Mouse (Mus musculus) hindbrain, embryonic 16.5 days (tissue): ENCODE results near the gene Gpx8. TPM values are rescaled to one million over a fixed set of nuclear protein-coding genes. Genes with fewer than 3 reads are reported as not detected.

ENCODE experiments used
- ATAC-seq: fragments of 200-750 bp; cut with Nextera tagmentation; 2 replicates; pipeline ENCODE4 v1.8.0; 2017; ENCODE audit warnings: moderate TSS enrichment, moderate library complexity
- H3K27ac ChIP-seq: fragments of 300-500 bp; sonication (generic); 2 replicates; pipeline ENCODE4 v1.5.1; 2014; ENCODE audit warnings: low read depth, mild to moderate bottlenecking, control low read depth, low read length, moderate library complexity
- H3K27me3 ChIP-seq: fragments of 300-500 bp; sonication (generic); replicated peaks from 2 replicates; pipeline ENCODE4 v1.6.1; 2014; ENCODE audit warnings: low read length; ENCODE audit not compliant: control insufficient read depth, insufficient read depth
- H3K36me3 ChIP-seq: fragments of 300-500 bp; sonication (generic); 2 replicates; pipeline ENCODE4 v1.6.1; 2014; ENCODE audit warnings: mild to moderate bottlenecking, low read length, moderate library complexity, mixed read lengths; ENCODE audit not compliant: control insufficient read depth, insufficient read depth
- H3K4me1 ChIP-seq: fragments of 300-500 bp; sonication (generic); 2 replicates; pipeline ENCODE4 v1.6.1; 2014; ENCODE audit warnings: low read depth, low read length; ENCODE audit not compliant: control insufficient read depth, insufficient read depth
- H3K4me2 ChIP-seq: fragments of 300-500 bp; sonication (generic); 2 replicates; pipeline ENCODE4 v1.6.1; 2014; ENCODE audit warnings: mild to moderate bottlenecking, low read length, control low read depth, moderate library complexity
- H3K4me3 ChIP-seq: fragments of 300-500 bp; sonication (generic); 2 replicates; pipeline ENCODE4 v1.5.1; 2014; ENCODE audit warnings: mild to moderate bottlenecking, low read length, control low read depth, moderate library complexity
- H3K9ac ChIP-seq: fragments of 300-500 bp; sonication (generic); 2 replicates; pipeline ENCODE4 v1.6.1; 2014; ENCODE audit warnings: low read depth, mild to moderate bottlenecking, control low read depth, low read length, moderate library complexity
- H3K9me3 ChIP-seq: fragments of 300-500 bp; sonication (generic); 2 replicates; pipeline ENCODE4 v1.6.1; 2014; ENCODE audit warnings: mild to moderate bottlenecking, low read length, moderate library complexity; ENCODE audit not compliant: control insufficient read depth
- WGBS: fragments of 180-500 bp; shearing (Covaris S2); extraction: QIAGEN DNeasy Blood & Tissue Kit; methylation state at CpG from one replicate; pipeline ENCODE4 v1.1.7; 2014; 5-methylcytosine and 5-hydroxymethylcytosine counted together
- polyA plus RNA-seq: library from polyadenylated mRNA; unstranded; fragments of >200 nt; fragmentation: Nextera tagmentation; extraction: Ambion mirVana; gene quantifications from 2 replicates; pipeline ENCODE4 v1.2.1, GENCODE M21; 2015

Gene Gpx8
- polyA plus RNA-seq: 60.3 and 64.8 TPM in 2 replicates

- no peaks in the 10 kb centered on the region; the same call in 1 of the 2 replicates for H3K4me1 ChIP-seq
- H3K9me3 ChIP-seq: no peaks in the 10 kb centered on the region
- H3K36me3 ChIP-seq: no peaks in the 10 kb centered on the region
- H3K4me2 ChIP-seq: peak within 1 kb of the TSS; percentile 57
- ATAC-seq: peak; percentile 92
- peak within 1 kb of the TSS; percentile 41 for H3K9ac ChIP-seq
- H3K27ac ChIP-seq: 0 out of 2 replicates have a peak within 1 kb of the TSS, but pooled peaks have one; percentile 4
- peak within 1 kb of the TSS; percentile 40 for H3K4me3 ChIP-seq
- WGBS: 6% methylated on average over 21 of the region's 21 CpGs
- no peaks in the 10 kb centered on the region for H3K27me3 ChIP-seq
Measured at GRCm38 (mm10) chr13:113046211-113046883, at the start of gene Gpx8. Gene Gpx8 (minus strand): TSS chr13:113046410.

GRCm38 (mm10) chr13:113094618-113095017, 48.4 kb upstream of the Gpx8 start:
- Histone ChIP-seq H3K27ac (no peak overlapping the region), H3K9me3 (no peaks in the 10 kb centered on the region), H3K9ac (no peak overlapping the region), H3K36me3 (no peaks in the 10 kb centered on the region), H3K4me2 (no peak overlapping the region), H3K27me3 (no peaks in the 10 kb centered on the region), H3K4me3 (no peak overlapping the region), H3K4me1 (peaks cover 2% of the 10 kb centered on the region; the same call in 1 of the 2 replicates)
- ATAC-seq: no peak
- 62% methylated on average over 1 of the region's 1 CpGs for WGBS

- H3K9me3 ChIP-seq: no peaks in the 10 kb centered on the region
- no peak overlapping the region for H3K4me3 ChIP-seq
- no peak overlapping the region for H3K9ac ChIP-seq
- ATAC-seq: no peak
- no peaks in the 10 kb centered on the region for H3K27me3 ChIP-seq
- no peaks in the 10 kb centered on the region for H3K36me3 ChIP-seq
- no peak overlapping the region for H3K4me2 ChIP-seq
- H3K27ac ChIP-seq: no peak overlapping the region
- no peaks in the 10 kb centered on the region for H3K4me1 ChIP-seq
- WGBS: 87% methylated on average over 8 of the region's 8 CpGs
Measured at GRCm38 (mm10) chr13:113090489-113090888, 44.3 kb upstream of the Gpx8 start.

GRCm38 (mm10) chr13:113087226-113088017, 41.2 kb upstream of the Gpx8 start:
- Histone ChIP-seq H3K4me2 (no peak overlapping the region), H3K27me3 (no peaks in the 10 kb centered on the region), H3K4me3 (no peak overlapping the region), H3K36me3 (no peaks in the 10 kb centered on the region), H3K9me3 (no peaks in the 10 kb centered on the region), H3K9ac (no peak overlapping the region), H3K27ac (no peak overlapping the region), H3K4me1 (no peaks in the 10 kb centered on the region)
- no peak for ATAC-seq
- 85% methylated on average over 13 of the region's 13 CpGs for WGBS

- H3K27me3 ChIP-seq: no peaks in the 10 kb centered on the region
- no peak overlapping the region for H3K4me3 ChIP-seq
- WGBS: 89% methylated on average over 5 of the region's 5 CpGs
- H3K27ac ChIP-seq: no peak overlapping the region
- no peak overlapping the region for H3K4me2 ChIP-seq
- H3K9me3 ChIP-seq: no peaks in the 10 kb centered on the region
- no peaks in the 10 kb centered on the region for H3K36me3 ChIP-seq
- no peak for ATAC-seq
- H3K4me1 ChIP-seq: no peaks in the 10 kb centered on the region
- no peak overlapping the region for H3K9ac ChIP-seq
Measured at GRCm38 (mm10) chr13:113084732-113085131, 38.5 kb upstream of the Gpx8 start.

DNA sequence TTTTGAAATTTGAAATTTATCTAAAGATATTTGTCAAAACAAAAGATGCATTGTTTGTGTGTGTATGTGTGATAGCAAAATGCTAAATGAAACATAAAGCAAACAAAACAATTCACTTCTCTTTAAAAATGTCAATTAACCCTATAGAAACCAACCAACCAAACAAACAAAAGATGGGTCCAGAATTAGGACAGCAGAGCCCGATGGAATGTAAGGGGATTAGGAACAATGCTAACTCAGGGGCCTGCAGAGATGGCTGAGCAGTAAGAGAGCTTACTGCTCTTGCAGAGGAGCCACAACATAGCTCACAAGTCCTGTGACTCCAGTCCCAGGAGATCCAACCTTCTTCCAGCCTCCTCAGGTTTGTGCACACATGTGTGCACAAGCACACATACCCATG, 35.9 kb upstream of the Gpx8 start:
- Histone ChIP-seq H3K27ac (no peak overlapping the region), H3K36me3 (no peaks in the 10 kb centered on the region), H3K27me3 (no peaks in the 10 kb centered on the region), H3K4me2 (no peak overlapping the region), H3K9me3 (no peaks in the 10 kb centered on the region), H3K4me1 (no peaks in the 10 kb centered on the region), H3K9ac (no peak overlapping the region), H3K4me3 (no peak overlapping the region)
- no peak for ATAC-seq
- WGBS: 47% methylated on average over 1 of the region's 1 CpGs

DNA sequence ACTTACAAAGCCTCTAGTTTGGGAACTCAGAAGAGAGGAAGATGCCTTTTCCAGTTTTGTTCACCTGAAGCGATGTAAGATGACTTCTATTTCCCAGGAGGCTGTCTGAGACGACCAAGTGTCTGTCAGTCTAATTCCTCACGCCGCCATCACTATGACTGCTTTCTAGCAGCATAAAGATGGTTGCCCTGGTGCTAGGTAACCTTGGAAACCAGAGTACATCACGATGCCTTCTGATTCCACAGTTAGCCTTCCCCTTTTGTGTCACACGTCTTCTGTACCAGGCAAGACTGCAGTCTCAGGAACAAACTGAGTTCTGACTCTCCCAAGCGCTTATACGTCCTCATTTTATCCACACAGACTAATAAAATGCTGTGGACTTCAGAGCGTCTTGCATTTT, 32.8 kb upstream of the Gpx8 start:
- H3K36me3 ChIP-seq: no peaks in the 10 kb centered on the region
- no peaks in the 10 kb centered on the region for H3K4me1 ChIP-seq
- H3K27me3 ChIP-seq: no peaks in the 10 kb centered on the region
- WGBS: 49% methylated on average over 9 of the region's 9 CpGs
- H3K4me3 ChIP-seq: no peak overlapping the region
- H3K9me3 ChIP-seq: no peaks in the 10 kb centered on the region
- no peak for ATAC-seq
- no peak overlapping the region for H3K4me2 ChIP-seq
- H3K9ac ChIP-seq: no peak overlapping the region
- no peak overlapping the region for H3K27ac ChIP-seq

DNA sequence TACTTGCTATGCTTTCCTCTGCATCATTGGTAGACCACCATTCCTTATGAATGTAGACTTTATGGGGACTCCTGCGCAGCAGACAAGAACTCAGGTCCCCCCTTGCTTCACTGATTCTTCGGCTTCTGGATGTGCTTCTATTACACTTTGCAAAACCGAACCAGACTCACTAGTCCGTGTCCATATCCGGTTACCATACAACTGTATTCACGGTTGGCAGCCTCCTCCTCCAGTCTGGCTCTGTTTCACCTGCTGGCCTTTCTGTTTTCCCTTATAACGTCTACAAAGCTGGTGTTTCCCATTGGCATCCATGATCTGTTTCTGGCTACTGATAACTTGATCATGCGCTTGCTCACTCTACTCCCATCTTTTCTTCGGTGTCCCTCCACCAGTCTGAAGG, 18.3 kb upstream of the Gpx8 start:
- Histone ChIP-seq H3K27me3 (no peaks in the 10 kb centered on the region), H3K36me3 (no peaks in the 10 kb centered on the region), H3K9ac (no peak overlapping the region), H3K4me3 (no peak overlapping the region), H3K27ac (no peak overlapping the region), H3K9me3 (no peaks in the 10 kb centered on the region), H3K4me1 (no peaks in the 10 kb centered on the region), H3K4me2 (no peak overlapping the region)
- 92% methylated on average over 9 of the region's 9 CpGs for WGBS
- no peak for ATAC-seq

GRCm38 (mm10) chr13:113061746-113062145, 15.5 kb upstream of the Gpx8 start:
- WGBS: 87% methylated on average over 6 of the region's 6 CpGs
- no peaks in the 10 kb centered on the region for H3K27me3 ChIP-seq
- no peak for ATAC-seq

More at GRCm38 (mm10) chr13:113061746-113062145, 15.5 kb upstream of the Gpx8 start:
- H3K4me3 ChIP-seq: no peak overlapping the region
- H3K36me3 ChIP-seq: no peaks in the 10 kb centered on the region
- H3K9ac ChIP-seq: no peak overlapping the region
- H3K4me2 ChIP-seq: no peak overlapping the region
- no peak overlapping the region for H3K27ac ChIP-seq
- no peaks in the 10 kb centered on the region for H3K9me3 ChIP-seq
- no peaks in the 10 kb centered on the region for H3K4me1 ChIP-seq
